Comparison of ENCODE assay signal across 9 mouse cellular contexts in genomic region chr2:149739886-149740285, GRCm38 (mm10).
A peak's percentile ranks its signal among the peaks of the same experiment; 100 is the strongest.
DNase-seq lines count a peak whose midpoint lies in the region.
"Had no signal": no experiment of that assay in that cellular context is flagged by ENCODE, and none has a peak within 500 bp of the region (broad histone marks: within the 10 kb centered on the region; RNA-seq: fewer than 3 reads in every experiment).

No protein-coding gene starts in this region.

- DNase-seq in layer of hippocampus, adult 11-12 months (ENCODE audit: low spot score), result peak; percentile 10
- no peak for DNase-seq in layer of hippocampus, adult 9-10 months (ENCODE audit: low spot score)
- DNase-seq in cerebellum, adult 18-20 months, result peak; percentile 70 to 75
- DNase-seq in frontal cortex, postnatal 10 days (ENCODE audit: low spot score in 2 of 2), result peak; percentile 15 to 34
- peak; percentile 60 for DNase-seq in retina, postnatal 1 day
- no peak for DNase-seq in kidney, adult 11 months
- no peak for DNase-seq in spleen, adult 12 weeks (ENCODE audit: low spot score)
- DNase-seq: adrenal gland, adult 2 months; thymus, postnatal 25 days had no signal

Comparison
In these comparisons a context has a peak if more than half of its experiments do, and no peak if none do; other contexts are left out.
1. DNase-seq: peak in layer of hippocampus, adult 11-12 months (single experiment), cerebellum, adult 18-20 months (2 of 2), frontal cortex, postnatal 10 days (2 of 2) and retina, postnatal 1 day (single experiment); none in layer of hippocampus, adult 9-10 months (single experiment), kidney, adult 11 months (single experiment) and spleen, adult 12 weeks (single experiment).